Mouse (Mus musculus): ENCODE measurements around the gene Gm17349.
"Not testable (repeated sequence)": the region's sequence is repeated elsewhere in the genome, so short reads cannot be mapped to it uniquely, and the experiment has no call there.

Gm17349 gene

DNA sequence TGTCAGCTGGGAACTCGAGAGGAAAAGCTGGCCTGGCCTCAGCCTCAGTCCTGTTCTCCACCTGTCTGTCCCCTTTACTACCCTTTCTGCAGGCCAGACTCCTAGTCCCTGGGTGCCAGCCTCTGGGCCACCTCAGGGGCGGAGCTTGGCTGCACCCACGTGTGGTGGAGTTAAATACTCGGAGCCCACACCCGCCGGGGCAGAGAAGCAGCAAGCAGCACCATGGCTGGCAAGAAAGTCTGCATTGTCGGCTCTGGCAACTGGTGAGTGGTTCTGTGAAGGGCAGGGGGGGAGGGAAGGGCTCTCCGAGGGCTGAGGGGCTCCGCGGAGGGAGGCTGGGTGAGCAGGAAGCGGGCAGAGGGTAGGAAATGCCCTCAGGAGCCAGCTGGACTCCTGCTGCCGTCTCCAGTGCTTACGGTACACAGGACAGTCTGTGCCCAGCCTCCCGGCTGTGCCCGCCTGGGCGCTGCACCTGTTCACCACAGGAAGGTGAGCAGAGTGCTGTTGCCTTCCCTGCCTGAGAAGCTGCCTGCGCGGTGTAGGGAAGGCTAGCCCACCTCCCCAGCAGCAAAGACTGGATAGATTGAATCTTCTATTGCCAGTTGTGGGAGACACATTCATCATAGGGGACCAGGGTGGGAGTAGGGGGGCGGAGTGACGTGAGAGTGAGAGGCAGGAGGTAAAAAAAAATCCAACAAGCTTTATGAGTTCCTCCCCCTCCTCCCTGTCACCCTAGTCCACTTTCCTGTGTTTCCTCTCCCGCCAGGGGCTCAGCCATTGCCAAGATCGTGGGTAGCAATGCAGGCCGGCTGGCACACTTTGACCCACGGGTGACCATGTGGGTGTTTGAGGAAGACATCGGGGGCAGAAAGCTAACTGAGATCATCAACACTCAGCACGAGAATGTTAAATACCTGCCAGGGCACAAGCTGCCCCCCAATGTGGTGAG, 12.4 kb upstream of the Gm17349 start, which contains the start of gene Gpd1:
Gene Gpd1 (plus strand): TSS at position 130 of the 949 bp plus-strand sequence.
- no peak for DNase-seq (ENCODE audit: low spot score in 2 of 2)

- no peak for DNase-seq (ENCODE audit: low spot score in 2 of 2)
Observed at GRCm38 (mm10) chr15:99716814-99717213, 11.5 kb upstream of the Gm17349 start.

DNA sequence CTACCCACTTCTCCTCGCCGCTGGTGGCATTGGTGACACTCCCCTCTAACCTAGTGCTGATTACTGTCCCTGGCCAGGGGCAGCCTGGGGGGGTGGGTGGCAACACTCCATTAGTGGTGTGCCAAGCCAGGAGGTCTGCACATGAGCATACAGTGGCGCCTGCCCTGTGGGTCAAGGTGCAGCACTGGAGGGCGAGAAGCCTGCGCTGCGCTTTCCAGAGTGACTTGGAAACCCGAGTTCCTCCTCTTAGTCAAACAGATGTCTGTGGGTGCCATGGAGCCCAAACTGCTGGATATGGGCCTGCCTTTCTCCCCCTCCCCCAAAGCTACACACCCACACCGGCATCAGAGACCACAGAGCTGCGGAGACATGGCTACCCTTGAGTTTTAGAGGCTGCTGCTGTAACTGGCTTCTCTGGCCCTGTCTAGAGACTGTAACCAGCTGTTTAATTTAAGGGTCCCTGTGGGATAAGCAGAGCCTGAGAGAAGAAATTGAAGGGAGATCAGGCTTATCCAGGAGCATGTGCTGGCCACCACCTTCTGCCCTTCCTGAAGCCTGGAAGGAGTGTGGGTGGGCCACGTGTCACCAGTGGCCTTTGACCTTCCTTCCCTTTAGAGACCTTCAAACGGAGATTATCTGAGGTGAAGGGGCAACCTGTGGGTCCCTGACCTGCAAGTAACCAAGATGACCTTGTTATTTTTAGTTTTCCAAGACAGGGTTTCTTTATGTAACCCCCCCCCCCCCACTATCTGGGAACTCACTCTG, 10.9 kb upstream of the Gm17349 start:
- DNase-seq (ENCODE audit: low spot score in 2 of 2), result no peak

DNA sequence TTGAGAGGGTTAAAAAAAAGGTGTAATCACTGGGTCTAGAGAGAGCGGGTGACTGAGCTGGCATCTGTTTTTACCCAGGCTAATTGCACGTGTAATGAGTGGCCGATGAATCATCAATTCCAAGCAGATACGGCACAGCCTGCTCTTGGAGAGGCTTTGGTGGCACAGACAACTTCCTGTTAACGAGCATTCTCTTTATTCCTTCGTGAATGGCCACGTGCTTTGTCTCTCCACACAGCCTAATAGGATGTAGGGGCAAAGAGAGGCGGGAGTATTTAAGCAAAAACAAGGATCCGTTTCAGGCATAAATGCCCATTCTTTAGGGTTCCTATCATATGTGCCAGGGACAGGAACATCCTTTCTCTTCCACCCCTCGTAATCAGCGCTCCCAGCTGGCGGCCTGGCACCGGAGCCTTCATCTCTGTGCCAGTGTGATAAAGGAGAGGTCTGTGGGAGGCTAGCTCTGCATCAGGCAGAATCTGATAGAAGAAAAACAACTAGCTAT, 10.1 kb upstream of the Gm17349 start:
- peak; percentile 31 to 43 for DNase-seq (ENCODE audit: low spot score in 2 of 2)

DNA sequence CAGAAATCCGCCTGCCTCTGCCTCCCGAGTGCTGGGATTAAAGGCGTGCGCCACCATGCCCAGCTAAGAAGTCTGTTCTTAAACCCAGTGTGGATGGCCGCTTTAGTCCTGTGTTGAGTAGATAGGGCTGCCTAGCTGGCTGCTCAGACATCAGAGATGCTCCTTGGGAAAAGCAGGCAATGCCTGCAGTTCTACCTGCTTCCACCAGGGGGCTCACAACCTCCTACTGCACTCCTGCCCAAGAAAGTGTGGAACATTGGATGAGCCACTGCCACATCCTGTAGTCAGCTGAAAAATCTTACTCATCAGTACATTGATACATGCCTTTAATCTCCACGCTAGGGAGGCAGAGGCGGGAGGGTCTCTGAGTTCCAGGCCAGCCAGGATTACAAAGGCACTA, 9.6 kb upstream of the Gm17349 start:
- DNase-seq (ENCODE audit: low spot score in 2 of 2), result peak; percentile 44 to 66

DNA sequence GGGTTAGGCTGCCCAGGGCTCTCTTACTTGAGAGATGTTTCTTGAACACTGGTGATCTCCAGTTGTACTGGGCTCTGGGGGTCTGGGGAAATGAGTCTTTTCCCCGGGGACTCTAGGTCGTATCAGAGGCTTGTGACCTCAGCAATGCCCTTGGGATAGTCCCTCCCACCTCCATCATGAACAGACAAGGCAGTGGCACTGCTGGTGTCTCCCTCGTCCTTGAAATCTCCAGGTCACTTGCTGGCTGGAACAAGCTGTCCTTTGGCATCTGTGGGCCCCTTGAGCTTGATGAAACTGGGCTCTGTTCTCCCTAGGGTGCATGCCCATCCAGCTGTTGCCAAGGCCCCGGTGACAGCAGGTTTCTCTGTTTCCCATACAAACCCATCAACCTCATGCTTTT, 8.9 kb upstream of the Gm17349 start:
- DNase-seq (ENCODE audit: low spot score in 2 of 2), result no peak

DNA sequence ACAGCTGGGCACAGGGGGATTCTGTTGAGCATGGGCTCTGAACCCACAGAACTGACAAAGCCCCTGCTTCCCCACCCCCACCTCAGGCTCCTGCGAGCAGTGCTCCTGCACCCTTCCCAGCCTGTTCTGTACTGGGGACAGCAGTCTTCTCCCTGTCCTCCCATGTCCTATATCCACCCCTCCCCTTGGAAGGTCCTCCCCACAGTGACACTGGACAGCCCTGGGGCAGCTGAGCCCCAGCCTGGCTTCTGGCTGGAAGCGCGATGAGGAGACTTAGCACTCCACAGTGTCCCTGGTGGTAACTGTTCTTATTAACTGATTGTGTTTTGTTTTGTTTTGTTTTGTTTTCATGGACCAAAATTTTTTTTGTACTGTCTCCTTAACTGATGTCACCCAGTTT, 8.3 kb upstream of the Gm17349 start:
- no peak for DNase-seq (ENCODE audit: low spot score in 2 of 2)

GRCm38 (mm10) chr15:99712666-99713559, 7.6 kb upstream of the Gm17349 start:
- no peak for DNase-seq (ENCODE audit: low spot score in 2 of 2)

DNA sequence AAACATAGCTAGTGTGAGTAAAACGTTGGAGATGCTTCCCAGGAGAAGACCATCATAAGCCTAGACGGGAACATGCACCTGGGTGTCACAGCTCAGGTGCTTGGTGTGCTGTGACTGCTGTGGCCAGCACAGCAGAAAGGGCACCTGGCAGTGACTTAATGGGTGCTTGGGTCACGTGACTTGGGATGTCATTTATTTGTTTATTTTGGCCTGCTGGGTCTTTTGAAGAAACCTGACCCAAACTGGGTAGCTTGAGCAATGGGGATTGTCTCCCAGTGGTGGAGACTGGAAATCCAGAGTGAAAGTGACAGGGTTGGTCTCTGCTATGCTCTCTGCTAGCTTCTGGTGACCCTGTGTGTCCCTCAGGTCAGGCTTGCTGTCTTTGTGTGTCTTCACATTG, 6.2 kb upstream of the Gm17349 start:
- no peak for DNase-seq (ENCODE audit: low spot score in 2 of 2)

DNA sequence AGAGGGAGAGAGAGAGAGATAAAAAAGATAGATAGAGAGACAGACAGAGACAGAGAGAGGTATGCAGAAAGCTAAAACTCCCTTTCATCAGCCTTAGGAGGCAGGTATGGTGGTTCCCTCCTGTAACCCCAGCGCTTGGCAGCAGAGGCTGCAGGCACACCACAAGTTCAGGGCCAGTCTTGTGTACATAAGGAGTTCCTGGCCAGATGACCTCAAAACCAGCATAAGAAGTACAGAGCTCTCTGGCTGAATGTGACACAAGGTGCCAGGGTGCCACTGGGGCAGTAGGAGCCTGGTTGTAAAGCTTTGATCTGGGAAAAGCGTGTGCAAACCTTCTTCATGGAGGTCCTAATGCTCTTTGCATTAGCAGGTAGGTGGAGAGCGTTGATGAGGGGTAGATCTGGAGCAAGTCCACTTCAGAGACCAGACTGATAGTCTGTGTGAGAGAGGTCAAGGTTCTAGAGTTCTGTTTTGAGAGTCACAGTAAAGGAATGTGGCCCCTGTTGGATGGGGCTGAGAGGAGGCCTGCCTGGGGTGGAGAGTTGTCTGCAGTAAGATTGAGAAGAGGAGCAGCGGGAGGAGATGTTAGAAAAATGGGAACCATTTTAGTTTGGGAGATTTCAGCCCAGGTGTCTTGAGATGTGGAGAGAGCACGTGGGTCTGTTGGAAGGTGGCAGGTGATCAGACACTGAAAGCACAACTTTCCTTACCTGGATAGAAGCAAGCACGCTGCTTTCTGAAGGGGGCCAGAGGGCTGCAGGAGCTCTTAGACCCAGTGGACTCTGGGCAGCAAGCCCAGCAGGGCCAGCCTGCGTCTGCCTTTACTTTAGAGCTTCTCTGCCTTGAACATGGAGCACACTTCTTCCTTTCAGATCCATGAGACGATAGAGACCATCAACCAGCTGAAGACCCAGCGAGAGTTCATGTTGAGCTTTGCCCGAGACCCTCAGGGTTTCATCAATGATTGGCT, 5.2 kb upstream of the Gm17349 start:
- no peak for DNase-seq (ENCODE audit: low spot score in 2 of 2)

GRCm38 (mm10) chr15:99708176-99708575, 2.9 kb upstream of the Gm17349 start:
- no peak for DNase-seq (ENCODE audit: low spot score in 2 of 2)

DNA sequence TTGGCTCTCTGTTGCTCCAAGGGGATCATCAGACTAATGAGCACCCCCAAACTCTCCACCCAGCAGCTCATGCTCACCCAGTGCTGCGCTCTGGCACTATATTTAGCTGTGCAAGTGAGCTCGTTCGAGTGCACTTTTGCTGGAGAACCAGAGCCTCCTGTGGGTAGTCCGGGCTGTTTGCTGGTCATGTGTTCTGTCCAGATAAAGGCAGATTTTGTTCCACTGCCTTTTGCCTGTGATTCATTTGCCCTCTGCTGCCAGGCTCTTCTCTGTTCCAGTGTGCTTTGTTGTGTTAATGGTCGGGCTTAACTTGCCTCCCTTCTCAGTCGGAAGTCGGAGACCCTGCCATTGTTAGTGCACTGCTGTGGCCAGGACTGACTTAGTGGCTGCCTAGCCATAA, 409 bp downstream of the Gm17349 start:
- no peak for DNase-seq (ENCODE audit: low spot score in 2 of 2)

- DNase-seq (ENCODE audit: low spot score in 2 of 2), result no peak
Observed at GRCm38 (mm10) chr15:99704041-99704681, 1.1 kb downstream of the Gm17349 start.

GRCm38 (mm10) chr15:99703676-99704040, 1.6 kb downstream of the Gm17349 start:
- DNase-seq (ENCODE audit: low spot score in 2 of 2), result no peak

- DNase-seq (ENCODE audit: low spot score in 2 of 2), result no peak
Observed at GRCm38 (mm10) chr15:99703104-99703503, 2.2 kb downstream of the Gm17349 start.

- peak; percentile 93 to 95 for DNase-seq (ENCODE audit: low spot score in 2 of 2)
Observed at GRCm38 (mm10) chr15:99701999-99702900, 3.0 kb downstream of the Gm17349 start, which contains the start of gene Smarcd1. Gene Smarcd1 (plus strand): TSS chr15:99702129.

GRCm38 (mm10) chr15:99701640-99701998, 3.7 kb downstream of the Gm17349 start:
- not testable (repeated sequence) for DNase-seq (ENCODE audit: low spot score in 2 of 2)

DNA sequence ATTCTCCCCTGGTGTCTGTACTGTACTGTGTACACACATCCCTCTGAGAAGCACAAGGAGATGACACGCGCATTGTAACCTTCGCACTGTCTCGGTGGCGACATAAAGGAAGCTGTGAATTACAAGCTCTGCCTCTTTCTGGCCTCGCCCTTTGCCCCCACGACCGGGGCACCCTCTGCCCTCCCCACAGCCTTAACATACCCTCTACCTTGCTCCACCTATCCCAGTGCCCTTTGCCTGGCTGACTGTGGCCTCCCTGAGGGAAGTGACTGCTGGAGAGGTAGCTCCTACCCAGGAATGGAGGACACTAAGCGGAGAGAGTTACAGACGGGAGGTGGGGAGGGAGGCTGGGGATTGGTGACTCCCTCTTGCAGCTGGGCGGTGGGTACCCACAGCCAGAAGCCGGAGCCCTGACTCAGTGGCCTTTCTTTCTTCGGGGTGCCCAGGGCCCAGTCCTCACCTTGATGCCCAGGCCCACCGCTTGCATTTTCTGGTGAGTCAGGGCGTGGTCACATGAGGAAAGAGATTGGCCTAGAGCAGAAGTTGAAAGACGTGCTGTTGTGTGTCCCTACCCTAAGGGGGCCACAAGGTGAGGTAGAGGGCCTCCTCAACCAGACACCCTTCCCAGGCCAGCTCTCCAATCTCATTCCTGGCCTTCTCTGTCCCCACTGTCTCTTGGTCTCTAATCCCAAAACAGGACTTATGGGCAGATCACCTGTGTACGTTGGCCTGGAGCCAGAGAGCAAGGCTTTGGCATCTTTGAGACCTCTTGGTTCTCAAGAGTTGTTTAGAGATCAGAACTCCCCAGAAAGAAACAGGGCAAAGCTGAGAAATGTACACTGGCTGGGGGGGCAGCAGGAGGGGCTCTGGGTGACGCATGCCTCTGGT, 4.8 kb downstream of the Gm17349 start:
- no peak for DNase-seq (ENCODE audit: low spot score in 2 of 2)
